10 mouse cellular contexts compared by ENCODE assay signal in genomic region chr7:16858336-16858735, GRCm38 (mm10). TPM values are rescaled to one million over a fixed set of nuclear protein-coding genes. Genes with fewer than 3 reads are reported as not detected.
DNase-seq lines count a peak whose midpoint lies in the region; ATAC-seq and TF ChIP-seq lines count a peak whose summit lies in the region.
"Had no signal": no experiment of that assay in that cellular context is flagged by ENCODE, and none has a peak within 500 bp of the region (broad histone marks: within the 10 kb centered on the region; RNA-seq: fewer than 3 reads in every experiment).

No protein-coding gene starts in this region.

- H3K9me3 ChIP-seq in embryonic facial prominence, embryonic 11.5 days (replicated peaks; ENCODE audit: control insufficient read depth, low read length) = no peaks in the 10 kb centered on the region
- H3K9me3 ChIP-seq: embryonic facial prominence, embryonic 15.5 days; lung, embryonic 15.5 days had no signal

- no peak for ATAC-seq in embryonic facial prominence, embryonic 11.5 days (replicated peaks; ENCODE audit: insufficient number of reproducible peaks, low FRiP score, low TSS enrichment, low read depth)

- H3K4me2 ChIP-seq in embryonic facial prominence, embryonic 11.5 days (ENCODE audit: low read depth, low read length) = no peak overlapping the region
- H3K4me2 ChIP-seq: embryonic facial prominence, embryonic 15.5 days; lung, embryonic 15.5 days had no signal

- no peak overlapping the region for H3K4me3 ChIP-seq in embryonic facial prominence, embryonic 11.5 days (ENCODE audit: low read depth, low read length)
- H3K4me3 ChIP-seq in liver, adult 2 months (ENCODE audit: insufficient read depth, low read depth, low read length) = no peak overlapping the region
- peak overlapping the region; percentile 37 for H3K4me3 ChIP-seq in olfactory bulb, adult 2 months (ENCODE audit: insufficient read depth, low read depth, low read length)
- H3K4me3 ChIP-seq: embryonic facial prominence, embryonic 15.5 days; lung, embryonic 15.5 days had no signal

- WGBS in embryonic facial prominence, embryonic 11.5 days = 17% methylated on average over 17 of the region's 17 CpGs
- 48% methylated on average over 17 of the region's 17 CpGs for WGBS in liver, adult 2 months
- WGBS in olfactory bulb, adult 2 months = 21% methylated on average over 17 of the region's 17 CpGs

- peak; percentile 42 for DNase-seq in kidney, adult 9 months
- no peak for DNase-seq in kidney, adult 11 months
- DNase-seq in T-cell, adult 2 months (ENCODE audit: low spot score) = peak; percentile 53
- peak; percentile 49 for DNase-seq in embryonic facial prominence, embryonic 11.5 days (ENCODE audit: low spot score)
- DNase-seq in liver, adult 2 months (ENCODE audit: extremely low read depth, low read depth, low spot score) = no peak
- no peak for DNase-seq in ovary, postnatal 14 days (ENCODE audit: low spot score)
- DNase-seq in left cerebral cortex, adult 11 months (ENCODE audit: low spot score) = no peak

- no peaks in the 10 kb centered on the region for H3K4me1 ChIP-seq in embryonic facial prominence, embryonic 11.5 days (ENCODE audit: control insufficient read depth, insufficient read depth, low read length)
- H3K4me1 ChIP-seq in liver, adult 2 months (ENCODE audit: control insufficient read depth, insufficient read depth, low read length) = no peaks in the 10 kb centered on the region
- H3K4me1 ChIP-seq in olfactory bulb, adult 2 months (ENCODE audit: control insufficient read depth, insufficient read depth, low read length) = no peaks in the 10 kb centered on the region
- H3K4me1 ChIP-seq: embryonic facial prominence, embryonic 15.5 days; lung, embryonic 15.5 days had no signal

- H3K27ac ChIP-seq in embryonic facial prominence, embryonic 11.5 days (replicated peaks; ENCODE audit: low read depth, low read length) = no peak overlapping the region
- H3K27ac ChIP-seq in liver, adult 2 months (replicated peaks; ENCODE audit: insufficient read depth, low read depth, low read length) = no peak overlapping the region
- H3K27ac ChIP-seq in olfactory bulb, adult 2 months (ENCODE audit: insufficient read depth, low read depth, low read length) = no peak overlapping the region
- H3K27ac ChIP-seq: embryonic facial prominence, embryonic 15.5 days; lung, embryonic 15.5 days had no signal

- no peaks in the 10 kb centered on the region for H3K27me3 ChIP-seq in embryonic facial prominence, embryonic 11.5 days (ENCODE audit: control insufficient read depth, insufficient read depth, low read length)
- no peaks in the 10 kb centered on the region for H3K27me3 ChIP-seq in liver, adult 2 months (ENCODE audit: control insufficient read depth, insufficient read depth, low read length)
- H3K27me3 ChIP-seq: embryonic facial prominence, embryonic 15.5 days; lung, embryonic 15.5 days had no signal

- TF ChIP-seq CTCF in liver, adult 2 months (IDR thresholded peaks at IDR 0.05; ENCODE audit: low read depth, low read length) = peak; percentile 82
- peak; percentile 72 for TF ChIP-seq CTCF in olfactory bulb, adult 2 months (IDR thresholded peaks at IDR 0.05; ENCODE audit: insufficient read depth, low read depth, low read length)

- H3K36me3 ChIP-seq in embryonic facial prominence, embryonic 11.5 days (replicated peaks; ENCODE audit: control insufficient read depth, insufficient read depth, low read depth, low read length) = peaks cover 3% of the 10 kb centered on the region
- H3K36me3 ChIP-seq in liver, adult 2 months (ENCODE audit: control insufficient read depth, insufficient read depth, low read length) = peaks cover 17% of the 10 kb centered on the region

- no peak for TF ChIP-seq POLR2A in liver, adult 2 months (IDR thresholded peaks at IDR 0.05; ENCODE audit: extremely low read depth, insufficient read depth, low read length)
- no peak for TF ChIP-seq POLR2A in olfactory bulb, adult 2 months (IDR thresholded peaks at IDR 0.05; ENCODE audit: insufficient read depth, low read depth, low read length)

- no peak overlapping the region for H3K9ac ChIP-seq in embryonic facial prominence, embryonic 11.5 days (replicated peaks; ENCODE audit: low read length)
- no peak overlapping the region for H3K9ac ChIP-seq in liver, adult 2 months (ENCODE audit: low read depth, low read length)
- H3K9ac ChIP-seq: embryonic facial prominence, embryonic 15.5 days; lung, embryonic 15.5 days had no signal

- peaks cover 2% of the 10 kb centered on the region; the same call in 1 of the 2 replicates for H3K79me2 ChIP-seq in liver, adult 2 months (ENCODE audit: control insufficient read depth, insufficient read depth, low read length)

RNA-seq across cellular contexts. Expression of gene Prkd2, which starts 15.6 kb away (rescaled TPM):
- 10.1 and 11.4 TPM in 2 replicates for polyA plus RNA-seq in embryonic facial prominence, embryonic 11.5 days (2014; fragmentation: Nextera tagmentation; extraction: Ambion mirVana)
- total RNA-seq in liver, adult 2 months (2014; rRNA removed) = 2.5 and 5.1 TPM in 2 replicates
- 7.8 and 11.7 TPM in 2 replicates for polyA plus RNA-seq in liver, adult 2 months (2012; rRNA removed)
- not detected in 2 replicates for polyA plus RNA-seq in olfactory bulb, adult 2 months (2012; ENCODE audit: insufficient read depth, insufficient read length, low replicate concordance, missing spikeins)

RNA-seq across cellular contexts. Expression of gene Dact3, which starts 16.8 kb away (rescaled TPM):
- 11.5 and 12.2 TPM in 2 replicates for polyA plus RNA-seq in embryonic facial prominence, embryonic 11.5 days (2014; fragmentation: Nextera tagmentation; extraction: Ambion mirVana)
- total RNA-seq in liver, adult 2 months (2014; rRNA removed) = under 0.01 and 0.20 TPM in 2 replicates
- polyA plus RNA-seq in liver, adult 2 months (2012; rRNA removed) = 0.52 and 0.64 TPM in 2 replicates
- polyA plus RNA-seq in olfactory bulb, adult 2 months (2012; ENCODE audit: insufficient read depth, insufficient read length, low replicate concordance, missing spikeins) = not detected in 2 replicates

RNA-seq across cellular contexts. Expression of gene Gng8, which starts 33.2 kb away (rescaled TPM):
- 16.0 and 19.8 TPM in 2 replicates for polyA plus RNA-seq in embryonic facial prominence, embryonic 11.5 days (2014; fragmentation: Nextera tagmentation; extraction: Ambion mirVana)
- total RNA-seq in liver, adult 2 months (2014; rRNA removed) = not detected in 2 replicates
- 0.25 and 0.26 TPM in 2 replicates for polyA plus RNA-seq in liver, adult 2 months (2012; rRNA removed)
- polyA plus RNA-seq in olfactory bulb, adult 2 months (2012; ENCODE audit: insufficient read depth, insufficient read length, low replicate concordance, missing spikeins) = not detected in 2 replicates

RNA-seq across cellular contexts. Expression of gene Fkrp, which starts 41.8 kb away (rescaled TPM):
- polyA plus RNA-seq in embryonic facial prominence, embryonic 11.5 days (2014; fragmentation: Nextera tagmentation; extraction: Ambion mirVana) = 21.0 and 24.9 TPM in 2 replicates
- 5.5 and 6.3 TPM in 2 replicates for total RNA-seq in liver, adult 2 months (2014; rRNA removed)
- polyA plus RNA-seq in liver, adult 2 months (2012; rRNA removed) = 14.3 and 15.3 TPM in 2 replicates
- polyA plus RNA-seq in olfactory bulb, adult 2 months (2012; ENCODE audit: insufficient read depth, insufficient read length, low replicate concordance, missing spikeins) = not detected in 2 replicates

RNA-seq across cellular contexts. Expression of gene Strn4, which starts 42.6 kb away (rescaled TPM):
- 102 and 121 TPM in 2 replicates for polyA plus RNA-seq in embryonic facial prominence, embryonic 11.5 days (2014; fragmentation: Nextera tagmentation; extraction: Ambion mirVana)
- total RNA-seq in liver, adult 2 months (2014; rRNA removed) = 18.7 and 26.3 TPM in 2 replicates
- 39.5 and 52.7 TPM in 2 replicates for polyA plus RNA-seq in liver, adult 2 months (2012; rRNA removed)
- not detected in 2 replicates for polyA plus RNA-seq in olfactory bulb, adult 2 months (2012; ENCODE audit: insufficient read depth, insufficient read length, low replicate concordance, missing spikeins)

Comparison
In these comparisons a context has a peak if more than half of its experiments do, and no peak if none do; other contexts are left out.
1. DNase-seq: peak in kidney, adult 9 months (single experiment), T-cell, adult 2 months (single experiment) and embryonic facial prominence, embryonic 11.5 days (single experiment); none in kidney, adult 11 months (single experiment), liver, adult 2 months (single experiment), ovary, postnatal 14 days (single experiment) and left cerebral cortex, adult 11 months (single experiment).
2. RNA of gene Gng8, which starts 33.2 kb away (polyA plus RNA-seq): 16.0 to 19.8 TPM in embryonic facial prominence, embryonic 11.5 days; 0.25 to 0.26 TPM in liver, adult 2 months and not detected in olfactory bulb, adult 2 months; every median in the first group is over 10 times any median in the second.